Mouse (Mus musculus): ENCODE measurements around the gene H2afj.

DNA sequence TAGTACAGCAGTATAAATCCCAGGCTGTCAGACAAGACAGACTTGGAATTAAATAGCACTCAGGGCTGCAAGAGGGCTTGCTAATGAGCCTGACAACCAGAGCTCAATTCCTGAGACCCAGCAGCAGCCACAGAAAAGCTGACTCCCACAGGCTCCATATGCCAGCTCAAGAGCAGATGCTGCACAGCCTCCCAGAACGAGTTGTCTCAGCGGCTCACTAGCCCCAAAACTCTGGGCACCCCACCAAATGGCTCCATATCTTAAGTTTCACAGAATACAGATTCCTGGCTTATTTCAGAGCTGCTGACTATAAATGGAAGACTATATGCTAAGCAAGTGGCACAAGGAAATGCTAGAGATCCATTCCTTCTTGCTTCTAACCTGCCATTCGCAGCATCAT lies 9.5 kb downstream of the H2afj start:
- TF ChIP-seq POLR2A (IDR thresholded peaks at IDR 0.05; ENCODE audit: low read depth, low read length) (no peak), CTCF (IDR thresholded peaks at IDR 0.05; ENCODE audit: borderline replicate concordance, insufficient read depth, low read length) (no peak)
